Mouse (Mus musculus) effector memory CD4-positive, alpha-beta T cell, adult 7 months (primary cell): ENCODE data around the gene 4931406C07Rik. TPM values are rescaled to one million over a fixed set of nuclear protein-coding genes. Genes with fewer than 3 reads are reported as not detected.

Source experiments
- polyA plus RNA-seq: library from polyadenylated mRNA; unstranded; fragments of 100-300 nt; shearing (Covaris generic); gene quantifications from one replicate; pipeline ENCODE4 v1.2.1, GENCODE M21; 2017

The 4931406C07Rik gene
- 2.1 TPM for polyA plus RNA-seq

DNA sequence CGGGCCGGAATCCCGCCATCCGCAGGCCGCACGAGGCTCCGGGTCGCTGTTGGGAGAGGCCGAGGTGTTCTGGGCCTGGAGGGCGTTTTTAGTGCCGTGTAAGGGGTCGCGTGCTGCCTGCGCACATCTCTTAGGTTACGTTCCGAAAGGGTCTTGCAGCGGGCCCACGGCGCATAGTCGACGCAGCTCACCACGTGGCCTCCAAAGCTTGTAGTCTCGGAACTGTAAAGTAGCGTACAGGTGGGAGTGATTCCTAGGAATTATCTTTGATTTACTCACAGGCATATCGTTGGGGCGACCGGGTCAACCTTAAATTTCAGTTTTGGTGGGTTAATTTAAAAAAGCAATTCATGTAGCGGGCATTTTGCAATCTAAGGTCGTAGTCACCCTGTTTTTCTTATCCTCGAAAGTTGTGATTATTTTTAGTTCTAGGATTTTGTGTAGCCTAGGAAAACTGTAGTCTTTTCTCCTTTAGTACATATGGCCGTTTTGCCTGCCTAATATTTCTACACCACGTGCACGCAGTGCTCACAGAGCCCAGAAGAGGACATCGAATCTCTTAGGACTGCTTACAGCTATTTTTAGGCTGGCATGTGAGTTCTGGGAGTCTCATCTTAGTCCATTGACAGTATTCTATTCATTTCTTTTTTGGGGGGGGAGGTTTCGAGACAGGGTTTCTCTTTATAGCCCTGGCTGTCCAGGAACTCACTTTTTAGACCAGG is at the start of gene 4931406C07Rik:
Gene 4931406C07Rik (minus strand): TSS at position 51 of the 722 bp plus-strand sequence.

GRCm38 (mm10) chr9:15305503-15306397 is 498 bp downstream of the 4931406C07Rik start, which contains the start of gene Taf1d:
Taf1d (plus strand) TSS chr9:15306214.

GRCm38 (mm10) chr9:15279649-15280490 is 26.4 kb downstream of the 4931406C07Rik start, which contains the start of gene Med17:
Med17 (minus strand) TSS chr9:15279931.

GRCm38 (mm10) chr9:15239042-15239925 is 67.0 kb downstream of the 4931406C07Rik start, which contains the start of gene Vstm5:
Vstm5 (plus strand) TSS chr9:15239045.

Other genes with a start within 250 kb of the 4931406C07Rik start
- gene Hephl1, start 194.3 kb downstream of the 4931406C07Rik start, polyA plus RNA-seq: 0.10 TPM
- not detected for gene Vstm5, start 67.4 kb downstream of the 4931406C07Rik start, polyA plus RNA-seq
- gene Med17, start 26.5 kb downstream of the 4931406C07Rik start, polyA plus RNA-seq: 51.1 TPM
- gene Taf1d, start 234 bp downstream of the 4931406C07Rik start, polyA plus RNA-seq: 141 TPM
- 20.0 TPM for gene Cep295, start 51.3 kb upstream of the 4931406C07Rik start, polyA plus RNA-seq
- 25.8 TPM for gene Smco4, start 187.0 kb upstream of the 4931406C07Rik start, polyA plus RNA-seq